28 mouse cellular contexts compared by ENCODE assay signal in the genomic region with DNA sequence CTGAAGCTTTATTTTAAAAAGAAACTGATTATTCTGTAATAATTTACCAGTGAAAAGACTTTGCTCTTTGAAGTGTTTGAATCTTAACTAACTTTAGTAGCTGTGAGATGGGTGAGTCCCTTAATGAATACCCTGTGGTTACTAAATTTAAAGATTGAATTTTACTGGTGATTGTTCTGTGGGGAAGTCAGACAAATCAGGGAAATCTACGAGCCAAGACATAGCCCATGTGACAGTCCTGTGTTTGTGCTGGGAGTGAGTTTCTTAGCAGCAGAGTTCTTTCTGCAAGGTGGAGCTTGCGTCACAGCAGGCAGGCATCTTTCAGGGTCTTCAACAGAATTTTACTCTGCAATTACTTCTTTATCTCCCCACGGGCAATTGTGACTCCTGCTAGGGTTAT.
"Had no signal": no experiment of that assay in that cellular context is flagged by ENCODE, and none has a peak within 500 bp of the region (broad histone marks: within the 10 kb centered on the region; RNA-seq: fewer than 3 reads in every experiment).

No protein-coding gene starts in this region.

- H3K27me3 ChIP-seq: embryonic facial prominence, embryonic 12.5 days; embryonic facial prominence, embryonic 13.5 days; embryonic facial prominence, embryonic 15.5 days; forebrain, embryonic 12.5 days; forebrain, embryonic 13.5 days; forebrain, embryonic 15.5 days had no signal

- H3K36me3 ChIP-seq: forebrain, embryonic 15.5 days had no signal

- H3K9ac ChIP-seq: embryonic facial prominence, embryonic 12.5 days; embryonic facial prominence, embryonic 13.5 days; embryonic facial prominence, embryonic 15.5 days; forebrain, embryonic 12.5 days; forebrain, embryonic 13.5 days; forebrain, embryonic 15.5 days; forebrain, postnatal 0 days had no signal

- H3K27ac ChIP-seq: embryonic facial prominence, embryonic 10.5 days; embryonic facial prominence, embryonic 12.5 days; embryonic facial prominence, embryonic 13.5 days; embryonic facial prominence, embryonic 15.5 days; forebrain, embryonic 10.5 days; forebrain, embryonic 12.5 days; forebrain, embryonic 13.5 days; forebrain, embryonic 15.5 days; gastrocnemius, adult 2 months; heart, adult 2 months had no signal

- ATAC-seq: forebrain, embryonic 13.5 days; forebrain, embryonic 14.5 days; forebrain, embryonic 15.5 days; forebrain, embryonic 16.5 days; forebrain, postnatal 0 days had no signal

- H3K9me3 ChIP-seq: embryonic facial prominence, embryonic 10.5 days; embryonic facial prominence, embryonic 12.5 days; embryonic facial prominence, embryonic 13.5 days; embryonic facial prominence, embryonic 15.5 days; forebrain, embryonic 10.5 days; forebrain, embryonic 12.5 days; forebrain, embryonic 13.5 days; forebrain, embryonic 15.5 days had no signal

- DNase-seq: cerebellum, adult 2 months; cerebellum, adult 8-10 months; cerebellum, adult 9-10 months; cerebellum, adult 9-11 months; cerebellum, postnatal 10 days; cerebellum, postnatal 14 days; cerebellum, postnatal 25 days; cerebellum, postnatal 36 days; embryo, embryonic 11 days; forebrain, postnatal 0 days; gastrocnemius, adult 2 months; gastrocnemius, postnatal 10 days; gastrocnemius, postnatal 14 days; gastrocnemius, postnatal 25 days; gastrocnemius, postnatal 36 days; heart, adult 18-20 months; heart, adult 2 months had no signal

- H3K4me3 ChIP-seq: embryonic facial prominence, embryonic 10.5 days; embryonic facial prominence, embryonic 12.5 days; embryonic facial prominence, embryonic 13.5 days; embryonic facial prominence, embryonic 15.5 days; erythroblast, embryonic 14.5 days; forebrain, embryonic 10.5 days; forebrain, embryonic 12.5 days; forebrain, embryonic 13.5 days; forebrain, embryonic 15.5 days; gastrocnemius, adult 2 months; heart, adult 2 months had no signal

- H3K4me2 ChIP-seq: embryonic facial prominence, embryonic 12.5 days; embryonic facial prominence, embryonic 13.5 days; embryonic facial prominence, embryonic 15.5 days; forebrain, embryonic 12.5 days; forebrain, embryonic 13.5 days; forebrain, embryonic 15.5 days had no signal
